Mouse (Mus musculus): ENCODE measurements around the gene Fig4.

Gene Fig4

DNA sequence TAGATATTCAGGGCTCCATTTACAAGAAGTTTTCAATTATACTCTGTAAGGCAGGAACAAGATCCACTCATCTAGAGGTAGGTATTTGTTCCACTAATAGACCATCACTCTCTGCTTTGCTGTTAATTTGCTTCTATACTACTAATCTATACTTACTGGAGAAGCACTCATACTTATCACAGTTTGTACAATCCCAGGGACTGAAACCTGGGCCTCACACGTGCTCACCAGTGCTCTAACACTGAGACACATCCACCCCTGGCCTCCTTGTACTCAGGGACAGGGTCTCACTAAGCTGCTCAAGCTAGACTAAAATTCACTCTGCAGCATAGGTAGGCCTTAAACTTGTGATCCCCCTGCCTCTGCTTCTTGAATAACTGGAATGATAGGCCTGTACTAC is 41.8 kb downstream of the Fig4 start:
- DNase-seq (ENCODE audit: low spot score in 2 of 2), result no peak

DNA sequence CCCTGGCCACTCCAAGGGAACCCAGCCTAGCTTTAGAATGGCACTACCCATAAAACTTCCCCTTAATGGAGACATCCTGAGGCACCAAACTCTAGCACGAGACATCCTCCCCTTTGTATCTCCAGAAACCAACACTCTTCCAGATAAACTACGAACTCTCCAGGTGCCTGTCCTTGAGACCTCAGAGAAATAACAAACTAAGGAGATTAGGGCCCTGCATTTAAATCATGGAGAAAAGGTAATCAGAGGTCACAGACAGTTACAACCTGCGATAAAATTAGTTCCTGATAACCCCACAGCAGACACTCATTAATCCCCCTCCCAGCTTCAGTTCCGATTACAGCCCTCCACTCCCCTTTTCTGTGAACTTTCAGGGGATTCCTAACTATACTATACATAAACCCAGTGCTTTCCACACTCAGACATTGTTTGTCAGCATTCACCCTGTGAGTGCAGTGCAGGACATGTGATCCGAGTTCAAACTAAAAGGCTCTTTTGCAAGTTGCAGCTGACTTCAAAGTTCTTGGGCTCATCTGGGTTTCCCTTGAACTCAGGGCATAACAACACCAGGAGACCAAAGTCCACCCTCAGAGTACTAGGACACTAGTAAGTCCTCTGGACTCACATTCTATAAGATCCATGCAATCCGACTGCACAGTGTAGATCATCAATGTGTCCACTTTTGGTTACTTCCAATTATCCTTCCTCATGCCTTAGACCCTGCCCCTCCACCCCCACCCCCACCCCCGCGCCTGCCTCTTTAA is 42.6 kb downstream of the Fig4 start:
- DNase-seq (ENCODE audit: low spot score in 2 of 2), result no peak

DNA sequence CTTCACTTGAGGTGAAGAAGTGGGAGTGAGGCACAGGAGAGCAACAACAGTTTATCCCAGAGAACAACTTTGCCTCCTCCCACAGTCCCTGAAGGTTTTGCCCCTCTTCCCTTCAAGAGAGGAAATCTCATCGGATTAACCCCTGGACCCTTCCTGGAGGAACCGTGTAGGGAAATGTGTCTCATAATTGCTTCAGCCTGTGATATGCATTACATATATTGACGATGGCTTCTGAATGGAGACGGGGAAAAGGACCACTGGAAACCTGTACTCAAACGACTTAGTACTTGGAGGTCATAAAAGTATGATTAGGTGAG is 52.4 kb downstream of the Fig4 start:
- DNase-seq (ENCODE audit: low spot score in 2 of 2), result no peak

DNA sequence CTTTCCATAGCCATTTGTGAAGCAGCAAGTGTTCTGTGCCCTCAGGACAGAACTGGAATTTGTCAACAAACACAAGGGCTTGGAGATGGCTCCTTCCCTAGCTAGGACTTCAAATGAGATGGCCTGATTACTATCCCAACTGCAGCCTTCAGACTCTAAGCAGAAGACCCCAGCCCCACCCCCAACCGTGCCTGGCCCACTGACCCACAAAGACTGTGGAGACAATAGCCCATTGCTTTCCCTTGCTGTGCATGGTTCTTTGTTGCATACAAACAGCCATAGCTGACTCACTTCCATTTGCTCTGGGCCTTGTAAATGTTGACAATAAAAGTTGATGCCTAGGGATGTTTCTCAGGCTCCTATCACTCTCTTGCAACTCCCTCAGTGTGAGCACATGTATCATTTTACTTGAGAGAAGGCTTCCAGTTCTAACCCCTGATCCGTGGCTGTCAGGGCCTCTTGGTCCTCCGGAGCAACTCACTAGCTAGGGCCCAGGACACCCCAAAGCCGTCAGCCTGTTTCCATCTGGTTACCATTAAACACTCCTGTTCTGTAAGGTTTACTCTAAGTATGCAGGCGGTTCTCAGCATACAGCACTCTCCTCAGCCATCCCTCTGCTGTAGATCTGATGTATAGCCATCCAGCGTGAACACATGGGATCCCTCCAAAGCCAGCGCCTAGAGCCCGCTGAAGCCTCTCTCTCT is 52.9 kb downstream of the Fig4 start:
- no peak for DNase-seq (ENCODE audit: low spot score in 2 of 2)

DNA sequence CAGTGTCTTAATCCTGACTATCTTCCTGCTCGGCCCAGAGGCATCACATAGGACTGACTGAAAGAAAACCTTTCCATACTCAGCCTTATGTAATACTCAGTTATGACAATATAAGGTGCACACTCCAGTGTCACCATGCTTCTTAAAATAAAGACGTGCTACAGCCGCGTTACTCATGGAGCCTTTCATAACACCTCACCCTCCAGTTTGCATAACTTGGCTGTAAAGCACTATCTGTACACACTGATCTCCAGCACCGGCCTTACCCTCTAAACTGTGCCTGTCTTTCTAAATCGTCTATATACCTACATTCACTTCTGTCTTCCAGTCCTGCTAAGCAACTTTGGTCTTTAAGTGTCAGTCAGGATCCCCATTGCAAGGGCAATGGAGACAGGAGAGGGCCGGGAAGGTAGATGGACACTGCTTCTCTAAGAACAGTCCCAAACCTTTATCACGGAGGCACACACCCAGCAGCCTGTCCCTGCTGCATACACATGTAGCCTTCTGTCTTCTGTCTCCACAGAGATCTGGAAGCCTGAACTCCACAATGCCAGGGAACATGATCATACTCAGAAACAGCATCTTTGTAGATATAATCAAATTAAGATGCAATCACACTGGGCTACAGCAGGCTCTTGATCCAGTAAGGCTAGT is 53.9 kb downstream of the Fig4 start:
- no peak for DNase-seq (ENCODE audit: low spot score in 2 of 2)

DNA sequence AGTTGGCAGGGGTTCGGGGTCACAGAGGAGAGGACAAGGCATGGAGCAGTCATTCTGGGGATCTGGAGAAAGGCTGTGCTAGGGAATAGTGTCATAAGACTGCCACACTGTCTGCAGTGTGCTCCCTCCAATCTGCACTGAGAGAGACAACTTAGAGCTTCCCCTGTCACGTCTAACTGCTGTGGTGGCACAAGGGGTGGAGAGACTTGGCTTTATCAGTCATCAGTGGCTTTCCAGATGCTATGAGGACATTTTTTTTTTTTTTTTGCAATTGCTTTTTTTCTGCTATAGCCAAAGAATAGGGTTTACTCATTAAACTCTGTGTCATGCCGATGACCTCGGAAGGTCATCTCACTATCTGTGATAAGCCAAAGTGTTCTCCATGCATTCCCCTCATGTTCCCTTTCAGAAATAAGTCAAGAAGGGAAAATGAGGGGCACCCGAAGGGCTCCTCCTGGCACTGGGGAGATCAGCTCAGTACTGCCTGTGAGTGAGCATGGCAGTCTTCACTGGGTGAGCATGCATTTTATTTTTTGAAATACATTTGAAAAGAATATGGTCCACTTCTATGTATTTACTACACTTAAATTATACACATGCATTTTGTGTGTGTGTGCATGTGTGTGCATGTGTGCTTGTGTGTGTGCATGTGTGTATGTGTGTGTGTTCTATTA is 55.1 kb downstream of the Fig4 start:
- no peak for DNase-seq (ENCODE audit: low spot score in 2 of 2)

DNA sequence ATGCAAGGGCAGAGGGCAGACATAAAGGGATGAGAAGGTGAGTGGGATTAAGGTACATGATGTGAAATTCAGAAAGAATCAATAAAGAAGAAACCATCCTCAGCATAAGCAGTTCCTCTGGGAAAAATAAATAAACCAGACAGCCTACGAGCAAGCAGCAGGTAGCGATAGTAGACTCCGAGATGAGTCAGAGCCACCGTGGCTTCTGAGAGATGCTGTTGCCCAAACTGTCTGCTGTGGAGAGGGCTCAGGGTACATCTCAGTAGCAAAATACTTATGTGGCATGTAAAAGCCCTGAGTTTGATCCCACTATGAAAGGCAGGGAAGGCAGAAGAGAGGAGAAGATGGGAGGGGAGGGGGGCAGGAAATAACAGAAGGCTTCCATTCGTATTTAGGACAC is 56.9 kb downstream of the Fig4 start:
- DNase-seq (ENCODE audit: low spot score in 2 of 2), result no peak

DNA sequence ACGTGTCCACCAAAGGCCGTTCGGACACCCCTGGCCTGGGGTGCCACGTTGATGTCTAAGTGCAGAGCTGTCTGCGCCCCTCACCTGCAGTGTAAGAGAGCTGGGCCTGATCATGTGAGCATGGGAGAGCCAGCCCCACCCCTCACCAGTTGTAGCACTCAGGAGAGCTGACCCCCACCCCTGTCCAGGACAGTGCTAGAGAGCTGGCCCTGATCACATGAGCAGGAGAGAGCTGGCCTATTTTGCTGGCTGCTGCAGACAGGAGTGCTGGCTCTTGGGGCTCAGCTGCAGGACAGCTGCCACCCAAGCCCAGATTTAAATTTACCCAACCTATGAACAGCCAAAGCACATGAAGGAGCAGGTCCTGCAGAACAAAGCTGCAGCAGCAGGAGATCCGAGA is 57.6 kb downstream of the Fig4 start:
- no peak for DNase-seq (ENCODE audit: low spot score in 2 of 2)

DNA sequence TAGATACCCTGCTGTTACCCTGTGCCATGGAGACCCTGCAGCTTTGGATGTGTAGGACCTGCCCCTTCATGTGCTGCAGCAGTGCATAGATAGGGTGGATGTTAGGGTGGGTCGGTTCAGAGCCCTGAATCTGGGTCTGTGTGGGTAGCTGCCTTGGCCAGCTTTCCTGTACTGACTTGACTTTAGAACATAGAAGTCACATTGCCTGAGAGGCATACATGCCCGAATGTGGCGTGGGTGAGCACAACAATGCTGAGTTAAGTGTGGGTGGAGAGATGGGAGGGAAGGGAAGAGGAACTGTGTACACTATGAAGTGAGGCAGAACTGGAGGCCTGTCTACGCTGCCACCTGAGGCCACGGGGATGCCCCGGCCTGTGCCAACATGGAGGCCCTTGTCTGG is 58.0 kb downstream of the Fig4 start:
- no peak for DNase-seq (ENCODE audit: low spot score in 2 of 2)

DNA sequence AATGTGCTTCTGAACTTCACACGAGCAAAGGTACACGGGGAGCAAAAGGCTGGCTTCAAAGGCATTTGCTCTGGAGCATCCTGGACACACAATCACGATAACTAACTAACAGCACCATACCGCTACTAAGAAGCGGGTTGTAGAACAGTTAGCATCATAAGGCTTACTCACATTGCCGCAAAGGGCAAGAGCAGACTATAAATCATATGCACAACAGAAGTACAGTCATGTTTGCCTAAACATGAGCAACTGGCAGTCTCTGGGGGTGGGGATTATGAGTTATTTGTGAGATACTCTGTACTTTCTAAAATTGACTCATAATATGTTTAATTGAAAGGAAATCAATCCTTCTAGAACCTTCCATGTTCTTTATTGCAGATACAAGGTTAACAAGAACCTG is 59.1 kb downstream of the Fig4 start:
- no peak for DNase-seq (ENCODE audit: low spot score in 2 of 2)

DNA sequence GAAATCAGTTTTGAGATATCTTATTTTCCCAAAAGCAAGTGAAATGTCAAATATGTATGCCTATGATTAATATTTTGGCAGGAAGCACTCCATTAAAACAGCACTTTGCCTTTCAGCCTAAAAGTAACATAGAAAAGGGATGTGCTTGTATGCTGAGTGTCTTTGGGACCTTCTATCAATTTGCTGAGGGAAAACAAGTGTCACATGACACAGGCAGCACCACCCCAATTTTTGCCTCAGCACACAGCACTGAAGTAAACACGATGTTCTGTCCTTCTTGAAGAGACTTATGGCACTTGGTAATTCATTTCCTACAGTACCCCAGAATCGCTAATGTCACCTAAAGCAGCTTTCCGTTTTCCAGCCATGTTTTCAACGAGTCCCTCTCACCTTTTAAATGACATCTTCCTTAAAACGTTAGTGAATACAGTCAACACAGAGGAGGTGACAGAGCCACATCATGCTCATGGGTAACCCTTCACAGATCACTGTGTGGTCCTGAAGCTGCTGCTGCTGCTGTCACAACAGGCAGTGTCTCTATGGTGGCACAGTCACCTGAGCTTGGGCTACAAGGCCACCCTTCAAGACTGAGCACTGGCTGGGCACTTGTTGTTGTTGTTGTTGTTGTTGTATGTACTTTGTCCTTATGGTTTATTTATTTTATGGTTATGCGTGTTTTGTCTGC is 61.4 kb downstream of the Fig4 start:
- DNase-seq (ENCODE audit: low spot score in 2 of 2), result no peak

DNA sequence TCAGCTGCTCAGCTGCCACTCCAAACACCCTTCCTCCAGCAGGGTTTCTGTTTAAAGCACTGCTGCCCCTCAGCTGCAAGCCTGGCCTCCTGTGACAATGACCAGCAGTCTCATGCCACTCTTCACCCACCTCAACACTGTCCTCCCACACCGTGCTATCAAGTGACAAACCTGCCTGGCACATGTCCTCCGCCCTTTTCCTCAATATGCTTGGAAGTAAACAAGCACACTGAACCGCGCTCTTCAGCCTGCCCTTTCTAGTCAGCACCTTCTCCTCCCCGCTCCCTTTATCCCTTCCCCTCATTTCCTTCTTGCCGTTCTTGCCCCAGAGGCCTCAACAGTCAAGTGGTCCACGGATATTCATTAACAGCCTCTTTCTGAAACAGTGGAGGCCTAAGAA is 62.0 kb downstream of the Fig4 start:
- DNase-seq (ENCODE audit: low spot score in 2 of 2), result no peak

DNA sequence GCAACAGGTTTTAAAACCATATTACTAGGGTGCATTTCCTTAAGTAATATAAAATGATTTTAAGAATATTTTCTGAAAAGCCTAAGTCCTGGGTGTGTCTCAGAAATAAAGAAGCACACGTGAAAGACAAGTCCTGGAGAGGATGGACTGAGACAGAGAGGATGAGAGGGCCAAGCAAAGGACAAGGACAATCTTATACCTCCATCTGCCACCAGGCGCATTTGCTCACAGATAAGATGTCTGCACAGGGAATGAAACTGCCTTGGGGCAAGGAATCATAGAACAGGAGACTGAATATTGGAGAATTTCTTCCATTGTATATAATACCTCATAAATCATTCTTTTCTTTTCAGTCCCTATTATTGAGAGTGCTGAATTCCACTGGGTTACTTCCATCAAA is 67.0 kb downstream of the Fig4 start:
- DNase-seq (ENCODE audit: low spot score in 2 of 2), result no peak

DNA sequence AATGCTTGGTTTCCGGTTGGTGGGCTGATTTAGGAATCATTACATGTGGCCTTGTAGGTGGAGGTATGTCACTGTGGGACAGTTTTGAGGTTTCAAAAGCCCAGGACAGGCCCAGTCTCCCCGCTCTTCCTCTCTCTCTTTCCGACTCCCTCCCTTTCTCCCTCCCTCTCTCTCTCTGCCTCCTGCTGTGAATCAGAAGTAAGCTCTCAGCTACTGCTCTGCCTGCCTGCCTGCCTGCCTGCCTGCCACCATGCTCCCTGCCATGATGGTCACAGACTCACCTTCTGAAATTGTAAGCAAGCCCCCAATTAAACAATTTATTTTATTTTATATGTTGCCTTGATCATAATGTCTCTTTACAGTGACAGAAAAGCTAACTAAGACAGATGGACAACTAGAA is 67.5 kb downstream of the Fig4 start:
- no peak for DNase-seq (ENCODE audit: low spot score in 2 of 2)

DNA sequence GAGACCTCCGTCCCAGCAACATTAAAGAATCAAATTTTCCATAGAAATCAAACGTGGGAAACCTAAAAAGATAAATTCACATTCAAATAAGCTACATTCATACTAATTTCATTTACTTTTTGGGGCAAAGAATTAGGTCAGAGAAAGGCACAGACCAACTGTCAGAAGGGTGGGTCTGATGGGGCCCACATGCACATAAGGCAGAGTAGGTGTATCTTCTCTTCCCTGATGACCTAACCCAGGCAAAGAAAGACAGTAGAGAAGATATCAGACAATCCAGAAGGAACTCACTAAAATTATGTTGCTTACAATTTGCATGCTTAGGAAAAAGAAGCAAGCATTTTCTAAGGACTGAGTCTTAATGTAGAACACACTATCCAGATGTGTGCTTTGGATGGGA is 67.9 kb downstream of the Fig4 start:
- DNase-seq (ENCODE audit: low spot score in 2 of 2), result no peak

DNA sequence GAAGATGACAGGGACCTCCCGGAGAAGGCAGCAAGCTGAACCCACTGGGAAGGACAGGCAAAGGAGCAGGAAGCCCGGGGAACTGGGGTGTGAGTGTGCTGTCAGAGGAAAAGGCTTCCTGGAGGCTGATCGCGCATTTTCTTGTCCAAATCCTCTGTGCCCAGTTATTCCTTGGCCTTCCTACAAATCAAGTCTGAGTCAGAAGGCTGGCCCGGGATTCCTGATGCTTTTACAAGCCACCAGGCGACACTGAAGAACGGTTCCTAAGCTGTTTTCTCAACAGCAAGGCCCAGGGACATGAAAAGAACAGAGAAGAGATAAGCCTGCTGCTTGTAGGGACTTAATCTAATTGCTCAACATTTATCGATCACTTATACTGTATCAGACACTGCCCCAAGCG is 68.5 kb downstream of the Fig4 start:
- no peak for DNase-seq (ENCODE audit: low spot score in 2 of 2)

DNA sequence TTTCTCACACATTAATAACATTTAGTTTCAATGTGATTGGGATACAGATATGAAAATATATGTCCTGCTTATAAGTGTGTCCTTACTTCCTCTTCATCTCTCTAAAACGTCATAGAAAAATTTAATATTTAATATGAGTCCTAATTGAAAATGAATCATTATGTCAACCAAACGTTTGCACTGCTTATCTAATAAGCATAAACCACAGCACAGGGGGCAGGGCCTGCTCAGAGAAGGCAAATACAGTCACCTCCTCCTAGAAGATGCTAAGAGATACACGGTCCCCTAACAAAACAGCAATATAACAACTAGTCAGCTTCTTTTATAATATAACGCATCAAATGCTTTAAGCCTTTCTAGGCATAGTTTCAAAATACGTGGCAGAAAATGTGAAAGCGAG is 69.9 kb downstream of the Fig4 start:
- DNase-seq (ENCODE audit: low spot score in 2 of 2), result no peak

DNA sequence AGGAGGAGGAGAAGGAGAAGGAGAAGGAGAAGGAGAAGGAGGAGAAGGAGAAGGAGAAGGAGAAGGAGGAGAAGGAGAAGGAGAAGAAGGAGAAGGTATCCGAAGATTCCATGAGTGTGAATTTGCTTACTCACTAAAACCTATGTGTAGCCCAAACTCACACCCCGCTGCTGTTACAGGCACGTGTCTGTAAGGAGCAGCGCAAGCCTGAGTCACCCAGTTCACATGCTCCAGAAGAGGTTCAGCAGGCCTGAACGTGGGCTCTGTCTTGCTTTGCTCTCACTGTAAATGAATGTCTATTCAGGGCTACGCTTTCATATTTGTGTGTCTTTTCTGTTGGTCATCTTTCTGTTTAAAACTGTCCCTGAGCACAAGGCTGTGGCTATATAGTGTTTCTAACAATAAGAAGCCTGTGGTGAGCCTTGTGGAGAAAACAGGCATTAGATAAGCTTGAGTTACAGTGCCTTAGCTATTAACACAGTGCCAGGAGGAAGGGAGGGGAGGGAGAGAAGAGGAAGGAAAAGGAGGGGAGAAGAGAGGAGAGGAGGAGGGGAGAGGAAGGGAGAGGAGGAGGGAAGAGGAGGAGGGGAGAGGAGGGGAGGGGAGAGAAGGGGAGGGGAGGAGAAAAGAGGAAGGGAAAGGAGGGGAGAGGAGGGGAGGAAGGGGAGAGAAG is 71.8 kb downstream of the Fig4 start:
- no peak for DNase-seq (ENCODE audit: low spot score in 2 of 2)

DNA sequence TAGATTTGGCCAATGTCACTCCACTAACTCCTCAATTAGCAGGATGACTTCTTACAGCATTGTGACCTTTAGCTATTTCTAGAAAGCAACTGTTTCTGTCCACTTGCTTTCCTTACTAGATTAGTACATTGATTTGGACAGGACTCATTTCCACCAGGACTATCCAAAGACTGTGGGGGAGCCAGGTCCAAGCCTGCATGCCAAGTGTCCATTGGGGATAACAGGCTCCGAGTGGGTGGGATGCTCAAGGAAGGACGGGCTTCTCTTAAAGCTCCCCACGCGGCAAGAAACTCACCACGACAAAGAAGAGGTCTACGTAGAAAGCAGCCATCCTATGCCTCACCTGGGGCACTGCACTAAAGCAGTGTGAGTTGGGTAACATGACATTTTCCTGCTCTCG is 75.4 kb downstream of the Fig4 start:
- DNase-seq (ENCODE audit: low spot score in 2 of 2), result no peak

DNA sequence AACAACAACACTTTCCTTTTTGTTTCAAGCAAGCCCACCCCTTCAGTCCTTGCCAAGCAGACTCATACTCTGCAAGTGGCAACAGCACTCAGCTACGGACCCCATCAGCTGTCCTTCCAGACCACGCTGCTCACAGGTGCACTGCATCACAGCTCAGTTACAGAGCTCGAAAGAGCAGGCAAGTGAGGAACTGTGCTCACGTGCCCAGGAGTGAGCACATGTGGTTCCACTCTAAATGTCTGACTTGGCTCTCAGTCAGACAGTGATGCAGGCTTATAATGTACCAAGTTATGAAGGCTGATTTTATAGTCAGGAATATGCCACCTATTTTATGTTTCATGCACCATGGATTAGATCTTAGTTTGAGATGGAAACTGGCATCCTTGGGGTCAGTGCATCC is 79.6 kb downstream of the Fig4 start:
- no peak for DNase-seq (ENCODE audit: low spot score in 2 of 2)

DNA sequence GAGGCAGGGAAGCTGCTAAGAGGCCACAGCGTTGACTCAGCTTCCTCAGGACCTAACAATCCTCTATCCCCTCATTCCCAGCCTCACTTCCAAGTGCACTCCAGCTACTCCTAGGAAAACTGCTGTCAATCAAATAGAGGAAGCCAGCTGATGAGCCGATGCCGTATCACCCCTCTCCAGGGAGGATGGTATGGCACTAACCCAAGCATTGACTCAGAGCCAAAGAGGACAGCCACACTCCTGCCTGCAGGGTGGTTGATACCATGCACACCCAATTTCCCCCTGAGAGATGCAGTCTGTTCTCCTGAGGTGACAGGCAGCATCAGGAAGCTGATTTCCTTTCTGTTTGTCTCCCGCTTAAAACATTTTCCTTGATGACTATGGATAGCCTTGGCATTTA is 81.9 kb downstream of the Fig4 start:
- peak; percentile 79 to 80 for DNase-seq (ENCODE audit: low spot score in 2 of 2)

DNA sequence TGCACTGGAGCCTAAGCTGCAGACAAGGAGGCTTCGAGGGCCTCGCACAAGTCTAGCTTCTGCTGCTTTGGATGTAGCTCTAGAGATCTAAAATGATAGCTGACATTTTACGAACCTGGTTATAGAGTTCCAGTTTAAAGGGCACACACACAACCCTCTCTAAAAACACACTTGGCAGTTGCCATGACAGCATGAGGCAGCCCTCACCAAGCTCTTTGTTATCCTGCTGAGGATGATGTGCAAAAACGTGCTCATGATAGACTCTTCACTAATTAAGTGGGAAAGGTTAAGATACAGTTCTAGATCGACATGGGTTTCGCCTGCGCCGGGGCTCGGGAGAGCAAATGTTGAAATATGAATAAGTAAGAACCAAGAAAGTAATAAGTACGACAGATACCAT is 84.2 kb downstream of the Fig4 start:
- no peak for DNase-seq (ENCODE audit: low spot score in 2 of 2)

Data from spleen, postnatal 4 days (tissue).